Mouse (Mus musculus) MEL (cell line): ENCODE data around the gene Gpld1.

Source experiments
- BHLHE40 ChIP-seq: IDR thresholded peaks from 2 replicates; pipeline ENCODE4 v1.6.1; 2012; ENCODE audit warnings: low read depth, mild to moderate bottlenecking, inconsistent platforms, low read length, improper control_type of control experiment, borderline replicate concordance
- CHD2 ChIP-seq: IDR thresholded peaks from 2 replicates; pipeline ENCODE4 v1.6.1; 2011; ENCODE audit warnings: low read length, improper control_type of control experiment
- CTCF ChIP-seq, 3 experiments: IDR thresholded peaks in 2 of 3; conservative IDR thresholded peaks in 1 of 3; 2 replicates each; pipeline ENCODE4 v1.5.1; 2011 to 2012; ENCODE audit warnings: low read length in 3 of 3, low read depth in 2 of 3, mild to moderate bottlenecking in 2 of 3, improper control_type of control experiment in 1 of 3, inconsistent platforms in 1 of 3, mixed read lengths in 1 of 3, moderate library complexity in 1 of 3; ENCODE audit not compliant: control insufficient read depth in 1 of 3, insufficient read depth in 1 of 3, poor library complexity in 1 of 3, severe bottlenecking in 1 of 3
- EP300 ChIP-seq, 2 experiments: IDR thresholded peaks; 2 replicates each; pipeline ENCODE4 v1.6.1; 2011; ENCODE audit warnings: improper control_type of control experiment in 2 of 2, low read length in 2 of 2, low read depth in 1 of 2, mild to moderate bottlenecking in 1 of 2
- GATA1 ChIP-seq: IDR thresholded peaks from 2 replicates; pipeline ENCODE4 v1.6.1; 2011; ENCODE audit warnings: low read depth, low read length, improper control_type of control experiment
- MXI1 ChIP-seq: IDR thresholded peaks from 2 replicates; pipeline ENCODE4 v1.6.1; 2011; ENCODE audit warnings: mild to moderate bottlenecking, low read depth, low read length, improper control_type of control experiment
- MYC ChIP-seq: IDR thresholded peaks from 2 replicates; pipeline ENCODE4 v1.6.1; 2011; ENCODE audit warnings: low read depth, mild to moderate bottlenecking, low read length, improper control_type of control experiment, moderate library complexity
- POLR2A ChIP-seq, 2 experiments: IDR thresholded peaks; 2 replicates each; pipeline ENCODE4 v1.6.1; 2011 to 2012; ENCODE audit warnings: low read length in 2 of 2, mild to moderate bottlenecking in 2 of 2, control low read depth in 1 of 2, improper control_type of control experiment in 1 of 2, low read depth in 1 of 2, moderate library complexity in 1 of 2; ENCODE audit not compliant: control insufficient read depth in 1 of 2, insufficient read depth in 1 of 2, poor library complexity in 1 of 2
- POLR2AphosphoS5 ChIP-seq: IDR thresholded peaks from 2 replicates; pipeline ENCODE4 v1.6.1; 2012; ENCODE audit warnings: low read depth, borderline replicate concordance, mild to moderate bottlenecking, inconsistent platforms, low read length, moderate library complexity, mixed read lengths
- RAD21 ChIP-seq: IDR thresholded peaks from 2 replicates; pipeline ENCODE4 v1.6.1; 2011; ENCODE audit warnings: mild to moderate bottlenecking, low read depth, low read length, improper control_type of control experiment
- UBTF ChIP-seq: IDR thresholded peaks from 2 replicates; pipeline ENCODE4 v1.6.1; 2012; ENCODE audit warnings: low read depth, mild to moderate bottlenecking, inconsistent platforms, low read length, improper control_type of control experiment, moderate library complexity, borderline replicate concordance; ENCODE audit not compliant: insufficient read depth

DNA sequence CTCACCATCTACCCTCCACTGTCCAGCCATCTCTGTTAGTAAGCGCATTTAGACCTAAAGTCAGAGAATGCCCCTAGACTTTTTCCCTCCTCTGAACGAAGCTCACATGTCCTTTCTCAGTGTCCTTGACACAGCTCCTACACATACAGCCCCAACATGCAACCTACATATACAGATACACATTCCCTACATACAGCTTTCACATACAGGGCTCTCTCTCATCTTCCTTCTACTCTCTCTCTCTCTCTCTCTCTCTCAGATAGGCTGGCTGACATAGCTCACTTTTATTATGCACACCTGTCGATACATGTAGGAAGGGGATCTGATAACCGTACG, 6.2 kb upstream of the Gpld1 start:
- TF ChIP-seq CTCF (IDR thresholded peaks at IDR 0.05 in 2 of 3, conservative IDR thresholded peaks at IDR 0.05 in 1 of 3; ENCODE audit: control insufficient read depth in 1 of 3, insufficient read depth in 1 of 3, low read depth in 2 of 3, low read length in 3 of 3, poor library complexity in 1 of 3, severe bottlenecking in 1 of 3) (no peak), POLR2A (IDR thresholded peaks at IDR 0.05; ENCODE audit: control insufficient read depth in 1 of 2, insufficient read depth in 1 of 2, low read depth in 1 of 2, low read length in 2 of 2, poor library complexity in 1 of 2) (no peak), MYC (no peak), BHLHE40 (no peak), EP300 (IDR thresholded peaks at IDR 0.05; ENCODE audit: low read depth in 1 of 2, low read length in 2 of 2) (no peak), CHD2 (no peak), RAD21 (no peak), GATA1 (no peak), POLR2AphosphoS5 (no peak), UBTF (no peak), MXI1 (no peak)
